Mouse (Mus musculus) cerebellum, adult 2 months (tissue): ENCODE data around the gene Akap8l.

Source experiments
- CTCF ChIP-seq: fragments of 200-500 bp; IDR thresholded peaks from 2 replicates; pipeline ENCODE4 v1.5.1; 2011; ENCODE audit warnings: low read depth, mild to moderate bottlenecking, control low read depth, low read length, moderate library complexity, borderline replicate concordance; ENCODE audit not compliant: insufficient read depth
- POLR2A ChIP-seq: fragments of 200-500 bp; IDR thresholded peaks from 2 replicates; pipeline ENCODE4 v1.6.1; 2011; ENCODE audit warnings: low read length, control low read depth, borderline replicate concordance; ENCODE audit not compliant: insufficient read depth

GRCm38 (mm10) chr17:32334921-32335320, 15.5 kb downstream of the Akap8l start:
- no peak for TF ChIP-seq POLR2A
- TF ChIP-seq CTCF: no peak
